23 mouse cellular contexts compared by ENCODE assay signal in the genomic region with DNA sequence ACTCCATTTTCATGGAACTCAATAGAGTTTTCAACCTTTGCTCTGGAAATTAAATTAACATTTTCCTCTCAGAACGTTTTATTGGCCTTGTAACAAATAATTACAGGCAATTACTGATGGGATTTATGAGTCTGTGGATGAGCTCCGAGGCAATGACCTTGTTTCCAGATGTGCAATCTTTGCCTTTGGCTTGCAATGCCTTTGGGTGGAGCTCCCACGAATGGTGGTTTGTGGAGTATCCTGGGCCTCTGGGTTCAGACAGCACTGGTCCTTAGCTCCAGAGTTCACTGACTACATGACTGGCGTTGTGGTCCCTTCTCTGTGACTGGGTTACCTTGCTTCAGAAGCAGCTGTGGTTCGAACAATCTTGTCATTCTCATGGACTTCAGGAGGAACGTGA.
DNase-seq lines count a peak whose midpoint lies in the region; ATAC-seq and TF ChIP-seq lines count a peak whose summit lies in the region.
"Had no signal": no experiment of that assay in that cellular context is flagged by ENCODE, and none has a peak within 500 bp of the region (broad histone marks: within the 10 kb centered on the region; RNA-seq: fewer than 3 reads in every experiment).

No protein-coding gene starts in this region.

- peak; percentile 41 for ATAC-seq in intestine, embryonic 15.5 days
- ATAC-seq in heart, embryonic 12.5 days (ENCODE audit: insufficient number of reproducible peaks, low FRiP score): no peak
- ATAC-seq: activated CD4-positive, CD25-positive, alpha-beta regulatory T cell, adult 4 months; forebrain, embryonic 16.5 days; hindbrain, postnatal 0 days; Patski had no signal

- peak; percentile 47 for DNase-seq in adrenal gland, adult 8-10 months
- DNase-seq in adrenal gland, adult 18-20 months (ENCODE audit: low spot score in 2 of 2): no peak
- peak; percentile 17 for DNase-seq in kidney, adult 2 months
- DNase-seq in kidney, adult 9 months: no peak
- peak; percentile 29 for DNase-seq in adrenal gland, postnatal 14 days
- no peak for DNase-seq in lung, postnatal 10 days
- DNase-seq: cerebellum, adult 18-20 months; cerebellum, adult 9-11 months; cerebellum, postnatal 36 days; heart, adult 18-20 months; heart, postnatal 14 days had no signal

- no peak overlapping the region for H3K4me3 ChIP-seq in kidney, adult 2 months (ENCODE audit: insufficient read depth, low read depth, low read length)
- H3K4me3 ChIP-seq in intestine, embryonic 15.5 days (replicated peaks): no peak overlapping the region
- H3K4me3 ChIP-seq in heart, embryonic 12.5 days: no peak overlapping the region
- H3K4me3 ChIP-seq: embryonic facial prominence, embryonic 13.5 days; forebrain, embryonic 12.5 days; heart, embryonic 10.5 days; heart, embryonic 15.5 days; hindbrain, embryonic 13.5 days had no signal

- no peaks in the 10 kb centered on the region for H3K27me3 ChIP-seq in kidney, adult 2 months (replicated peaks; ENCODE audit: control insufficient read depth, insufficient read depth, low read length)
- no peaks in the 10 kb centered on the region for H3K27me3 ChIP-seq in intestine, embryonic 15.5 days (replicated peaks)
- no peaks in the 10 kb centered on the region for H3K27me3 ChIP-seq in heart, embryonic 12.5 days (replicated peaks)
- H3K27me3 ChIP-seq: CH12.LX; embryonic facial prominence, embryonic 13.5 days; forebrain, embryonic 12.5 days; heart, embryonic 15.5 days; hindbrain, embryonic 13.5 days; Patski had no signal

- H3K4me1 ChIP-seq in kidney, adult 2 months (ENCODE audit: control insufficient read depth, insufficient read depth, low read length): no peaks in the 10 kb centered on the region
- no peaks in the 10 kb centered on the region for H3K4me1 ChIP-seq in intestine, embryonic 15.5 days (replicated peaks)
- no peaks in the 10 kb centered on the region for H3K4me1 ChIP-seq in heart, embryonic 12.5 days (replicated peaks)
- H3K4me1 ChIP-seq: embryonic facial prominence, embryonic 13.5 days; forebrain, embryonic 12.5 days; heart, embryonic 10.5 days; heart, embryonic 15.5 days had no signal

- no peak overlapping the region for H3K27ac ChIP-seq in kidney, adult 2 months (ENCODE audit: insufficient read depth, low read depth, low read length)
- no peak overlapping the region for H3K27ac ChIP-seq in intestine, embryonic 15.5 days
- no peak overlapping the region for H3K27ac ChIP-seq in heart, embryonic 12.5 days (ENCODE audit: poor library complexity, severe bottlenecking)
- H3K27ac ChIP-seq: embryonic facial prominence, embryonic 13.5 days; forebrain, embryonic 12.5 days; heart, embryonic 10.5 days; heart, embryonic 15.5 days; hindbrain, embryonic 13.5 days; hindbrain, postnatal 0 days had no signal

- TF ChIP-seq POLR2A in kidney, adult 2 months (IDR thresholded peaks at IDR 0.05; ENCODE audit: low read depth, low read length): no peak

- no peak for TF ChIP-seq CTCF in kidney, adult 2 months (conservative IDR thresholded peaks at IDR 0.05; ENCODE audit: insufficient read depth, insufficient read length, low read depth, low read length)

- WGBS in kidney, adult 2 months: 51% methylated on average over 6 of the region's 6 CpGs
- WGBS in intestine, embryonic 15.5 days: 55% methylated on average over 6 of the region's 6 CpGs
- WGBS in heart, embryonic 12.5 days: 69% methylated on average over 6 of the region's 6 CpGs

- H3K9me3 ChIP-seq in intestine, embryonic 15.5 days: no peaks in the 10 kb centered on the region
- H3K9me3 ChIP-seq in heart, embryonic 12.5 days (replicated peaks): no peaks in the 10 kb centered on the region
- H3K9me3 ChIP-seq: embryonic facial prominence, embryonic 13.5 days; forebrain, embryonic 12.5 days; heart, embryonic 10.5 days; heart, embryonic 15.5 days; hindbrain, embryonic 13.5 days had no signal

- H3K9ac ChIP-seq in intestine, embryonic 15.5 days: no peak overlapping the region
- H3K9ac ChIP-seq in heart, embryonic 12.5 days: no peak overlapping the region
- H3K9ac ChIP-seq: embryonic facial prominence, embryonic 13.5 days; forebrain, embryonic 12.5 days; heart, embryonic 15.5 days; hindbrain, embryonic 13.5 days had no signal

- H3K4me2 ChIP-seq in intestine, embryonic 15.5 days (replicated peaks): no peak overlapping the region
- no peak overlapping the region for H3K4me2 ChIP-seq in heart, embryonic 12.5 days
- H3K4me2 ChIP-seq: embryonic facial prominence, embryonic 13.5 days; forebrain, embryonic 12.5 days; heart, embryonic 15.5 days; hindbrain, embryonic 13.5 days had no signal

- no peaks in the 10 kb centered on the region for H3K36me3 ChIP-seq in kidney, adult 2 months (ENCODE audit: control insufficient read depth, insufficient read depth, low read length)
- no peaks in the 10 kb centered on the region for H3K36me3 ChIP-seq in intestine, embryonic 15.5 days
- H3K36me3 ChIP-seq in heart, embryonic 12.5 days: no peaks in the 10 kb centered on the region
- H3K36me3 ChIP-seq: embryonic facial prominence, embryonic 13.5 days; forebrain, embryonic 12.5 days; heart, embryonic 10.5 days; heart, embryonic 15.5 days; hindbrain, embryonic 13.5 days had no signal

Comparison
In these comparisons a context has a peak if more than half of its experiments do, and no peak if none do; other contexts are left out.
1. DNase-seq: peak in adrenal gland, adult 8-10 months (single experiment), kidney, adult 2 months (single experiment) and adrenal gland, postnatal 14 days (single experiment); none in adrenal gland, adult 18-20 months (0 of 2), kidney, adult 9 months (single experiment) and lung, postnatal 10 days (single experiment).